Mouse (Mus musculus) kidney, adult 2 months (tissue): Measurements from ENCODE around the gene Nae1.

Experiments
- CTCF ChIP-seq: fragments of 200-500 bp; conservative IDR thresholded peaks from 2 replicates; pipeline ENCODE4 v1.5.1; 2011; ENCODE audit warnings: low read depth, mild to moderate bottlenecking, control low read depth, low read length, moderate library complexity, mixed read lengths; ENCODE audit not compliant: insufficient read depth, insufficient read length
- POLR2A ChIP-seq: fragments of 200-500 bp; IDR thresholded peaks from one replicate; pipeline ENCODE4 v1.6.1; 2011; ENCODE audit warnings: low read depth, low read length, control low read depth

DNA sequence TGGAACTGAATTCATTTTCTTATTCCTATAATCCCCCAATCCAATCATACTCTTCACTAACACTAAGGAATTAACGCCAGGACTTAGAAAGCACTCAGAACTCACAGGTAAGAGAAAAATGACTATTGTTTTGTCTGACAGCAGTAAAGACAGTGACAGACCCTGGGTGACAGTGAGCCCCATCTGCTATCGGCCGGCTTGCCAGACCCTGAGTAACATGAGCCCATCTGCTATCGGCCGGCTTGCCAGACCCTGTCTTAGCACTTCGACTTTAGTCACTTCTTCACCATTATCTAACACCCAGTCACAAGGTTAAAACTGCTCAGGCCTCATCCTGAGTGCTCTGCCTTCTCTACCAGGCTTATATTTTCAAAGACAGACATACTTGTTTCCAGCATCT is 4.8 kb downstream of the Nae1 start:
- TF ChIP-seq POLR2A (no peak), CTCF (no peak)
